Mouse (Mus musculus) liver, embryonic 12.5 days (tissue): Measurements from ENCODE around the gene Nucb2. TPM values are rescaled to one million over a fixed set of nuclear protein-coding genes. Genes with fewer than 3 reads are reported as not detected.

Experiments used
- ATAC-seq: fragments of 200-750 bp; cut with Nextera tagmentation; 2 replicates; pipeline ENCODE4 v1.8.0; 2017; ENCODE audit warnings: moderate number of reproducible peaks, mild to moderate bottlenecking, moderate library complexity
- H3K27ac ChIP-seq: fragments of 300-500 bp; sonication (generic); 2 replicates; pipeline ENCODE4 v1.5.1; 2016; ENCODE audit warnings: mild to moderate bottlenecking
- H3K27me3 ChIP-seq: fragments of 300-500 bp; sonication (generic); replicated peaks from 2 replicates; pipeline ENCODE4 v1.6.1; 2016; ENCODE audit warnings: mild to moderate bottlenecking, moderate library complexity
- H3K36me3 ChIP-seq: fragments of 300-500 bp; sonication (generic); 2 replicates; pipeline ENCODE4 v1.6.1; 2016; ENCODE audit warnings: mild to moderate bottlenecking, moderate library complexity
- H3K4me1 ChIP-seq: fragments of 300-500 bp; sonication (generic); 2 replicates; pipeline ENCODE4 v1.6.1; 2016
- H3K4me2 ChIP-seq: fragments of 300-500 bp; sonication (generic); 2 replicates; pipeline ENCODE4 v1.6.1; 2016; ENCODE audit warnings: mild to moderate bottlenecking, moderate library complexity
- H3K4me3 ChIP-seq: fragments of 300-500 bp; sonication (generic); 2 replicates; pipeline ENCODE4 v1.5.1; 2016; ENCODE audit warnings: mild to moderate bottlenecking, moderate library complexity
- H3K9ac ChIP-seq: fragments of 300-500 bp; sonication (generic); 2 replicates; pipeline ENCODE4 v1.6.1; 2016; ENCODE audit warnings: mild to moderate bottlenecking, moderate library complexity
- H3K9me3 ChIP-seq: fragments of 300-500 bp; sonication (generic); replicated peaks from 2 replicates; pipeline ENCODE4 v1.6.1; 2016; ENCODE audit warnings: mild to moderate bottlenecking, moderate library complexity
- WGBS: fragments of 180-500 bp; shearing (Covaris S2); methylation state at CpG from one replicate; pipeline ENCODE4 v1.1.7; 2016; ENCODE audit not compliant: insufficient replicate concordance; 5-methylcytosine and 5-hydroxymethylcytosine counted together
- polyA plus RNA-seq: library from polyadenylated mRNA; unstranded; fragments of >200 nt; fragmentation: Nextera tagmentation; extraction: Ambion mirVana; gene quantifications from 2 replicates; pipeline ENCODE4 v1.2.1, GENCODE M21; 2016

Gene Nucb2
- polyA plus RNA-seq, 1 experiment from 2014 or later = 3.5 TPM

DNA sequence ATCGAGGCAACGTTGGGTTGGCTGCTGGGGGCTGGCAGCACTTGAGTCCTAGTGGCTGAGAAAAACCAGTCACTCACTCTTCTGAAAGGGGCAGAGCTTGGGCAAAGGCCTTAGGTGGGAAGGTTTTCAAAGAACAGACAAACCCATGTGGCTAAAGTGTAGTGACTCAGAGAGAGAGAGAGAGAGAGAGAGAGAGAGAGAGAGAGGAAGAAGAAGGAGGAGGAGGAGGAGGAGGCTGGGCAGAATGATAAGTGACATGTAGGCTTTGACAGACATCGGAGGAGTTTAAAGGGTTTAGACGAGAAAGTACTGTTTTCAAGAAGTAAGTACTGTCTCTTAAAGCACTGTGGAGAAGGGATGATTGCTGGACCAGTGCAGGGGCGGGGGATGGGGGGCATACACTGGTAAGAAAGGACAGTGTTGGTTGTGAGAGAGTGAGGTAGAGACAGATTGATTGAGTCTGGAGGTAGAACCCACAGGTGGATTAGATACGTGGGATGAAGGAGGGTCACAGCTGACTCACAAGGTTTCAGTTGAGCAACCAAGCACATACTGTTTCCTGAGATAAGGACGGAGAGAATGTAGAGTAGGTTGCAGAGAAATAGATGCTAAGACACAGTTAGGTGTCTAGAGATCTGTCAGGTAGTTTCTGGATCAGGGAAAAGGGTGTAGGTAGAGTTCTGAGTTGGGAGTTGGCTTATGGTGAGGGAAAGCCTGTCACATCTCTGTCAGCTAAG lies 10.7 kb upstream of the Nucb2 start:
- 37% methylated on average over 7 of the region's 7 CpGs for WGBS
- ATAC-seq = no peak
- H3K27ac ChIP-seq = no peak overlapping the region

DNA sequence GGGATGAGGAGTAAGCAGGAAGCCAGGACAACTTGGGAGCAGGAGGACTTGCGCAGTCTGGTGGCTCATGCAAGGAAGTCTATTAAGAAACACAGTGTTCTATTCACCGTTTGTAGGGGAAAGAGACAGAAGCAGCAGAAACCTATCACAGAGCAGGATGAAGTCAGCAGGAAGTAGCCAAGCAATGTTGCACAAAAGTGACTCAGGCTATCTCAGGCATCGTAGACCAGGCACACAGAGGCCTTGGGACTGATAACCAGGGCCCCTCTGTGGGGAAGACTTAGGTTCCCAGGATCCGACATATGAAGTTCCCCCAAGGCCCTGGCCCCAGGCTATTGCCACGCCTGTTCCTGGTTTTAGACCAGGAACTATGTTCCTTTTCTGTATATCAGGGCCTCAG lies 9.6 kb upstream of the Nucb2 start:
- H3K27me3 ChIP-seq = no peaks in the 10 kb centered on the region
- H3K36me3 ChIP-seq = no peaks in the 10 kb centered on the region
- peaks cover 14% of the 10 kb centered on the region; the same call in 1 of the 2 replicates for H3K4me1 ChIP-seq
- H3K9ac ChIP-seq = no peak overlapping the region
- H3K4me3 ChIP-seq = no peak overlapping the region
- WGBS = 28% methylated on average over 5 of the region's 5 CpGs
- H3K9me3 ChIP-seq = peaks cover 7% of the 10 kb centered on the region; the same call in 1 of the 2 replicates
- H3K4me2 ChIP-seq = no peak overlapping the region
- no peak overlapping the region for H3K27ac ChIP-seq
- ATAC-seq = no peak; the same call in 1 of the 2 replicates

More for the DNA sequence above, 10.7 kb upstream of the Nucb2 start:
- peaks cover 14% of the 10 kb centered on the region; the same call in 1 of the 2 replicates for H3K4me1 ChIP-seq
- peaks cover under 1% of the 10 kb centered on the region; the same call in 1 of the 2 replicates for H3K27me3 ChIP-seq
- no peak overlapping the region for H3K4me3 ChIP-seq
- no peaks in the 10 kb centered on the region for H3K36me3 ChIP-seq
- no peak overlapping the region for H3K9ac ChIP-seq
- H3K9me3 ChIP-seq = peaks cover 7% of the 10 kb centered on the region; the same call in 1 of the 2 replicates
- no peak overlapping the region for H3K4me2 ChIP-seq

DNA sequence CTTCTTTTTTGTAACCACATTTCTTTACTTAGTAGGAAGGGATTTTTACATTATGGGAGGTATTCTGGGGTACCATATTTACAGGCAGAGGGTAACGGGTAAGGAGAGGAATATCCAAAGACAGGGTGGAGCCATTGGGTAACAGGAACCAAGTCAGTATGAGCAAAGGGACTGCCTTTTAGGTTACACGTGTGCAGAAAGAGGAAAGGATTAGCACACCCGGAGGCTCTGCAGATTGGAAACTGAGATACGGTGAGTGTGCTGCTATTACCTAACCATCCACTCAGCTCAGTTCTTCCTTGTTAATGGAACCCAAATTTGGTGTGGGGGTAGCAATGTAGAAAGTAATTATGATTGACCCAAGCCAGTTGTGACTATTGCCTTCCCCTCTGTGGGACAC lies 7.4 kb upstream of the Nucb2 start:
- no peak overlapping the region for H3K27ac ChIP-seq
- H3K4me2 ChIP-seq = no peak overlapping the region
- WGBS = 67% methylated on average over 4 of the region's 4 CpGs
- H3K36me3 ChIP-seq = no peaks in the 10 kb centered on the region
- H3K27me3 ChIP-seq = no peaks in the 10 kb centered on the region
- H3K9me3 ChIP-seq = peaks cover 7% of the 10 kb centered on the region; the same call in 1 of the 2 replicates
- H3K4me1 ChIP-seq = peaks cover 14% of the 10 kb centered on the region; the same call in 1 of the 2 replicates
- no peak for ATAC-seq
- no peak overlapping the region for H3K4me3 ChIP-seq
- no peak overlapping the region for H3K9ac ChIP-seq

DNA sequence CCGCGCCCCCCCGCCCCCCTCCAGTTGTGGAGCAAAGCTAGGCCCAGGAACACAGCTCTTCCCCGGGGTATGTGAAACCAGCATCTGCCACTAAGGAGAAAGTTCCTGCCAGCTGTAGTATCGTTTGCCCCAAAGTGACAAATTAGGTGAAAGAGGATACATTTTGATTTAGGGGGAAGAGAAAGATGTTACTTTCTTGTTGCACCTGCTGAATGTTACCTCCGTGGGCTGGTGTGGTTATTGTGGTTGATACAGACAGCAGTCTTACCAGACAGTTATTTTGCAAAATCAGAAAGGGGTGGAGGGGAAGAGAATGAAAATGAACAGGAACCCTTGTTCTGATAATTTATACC lies 625 bp downstream of the Nucb2 start:
- Histone ChIP-seq H3K27me3 (no peaks in the 10 kb centered on the region), H3K4me2 (peak overlapping the region; percentile 89), H3K4me3 (peak overlapping the region; percentile 60), H3K9ac (peak overlapping the region; percentile 59), H3K36me3 (no peaks in the 10 kb centered on the region), H3K27ac (no peak overlapping the region), H3K9me3 (no peaks in the 10 kb centered on the region), H3K4me1 (peaks cover 14% of the 10 kb centered on the region)
- WGBS = 7% methylated on average over 6 of the region's 6 CpGs
- ATAC-seq = no peak

DNA sequence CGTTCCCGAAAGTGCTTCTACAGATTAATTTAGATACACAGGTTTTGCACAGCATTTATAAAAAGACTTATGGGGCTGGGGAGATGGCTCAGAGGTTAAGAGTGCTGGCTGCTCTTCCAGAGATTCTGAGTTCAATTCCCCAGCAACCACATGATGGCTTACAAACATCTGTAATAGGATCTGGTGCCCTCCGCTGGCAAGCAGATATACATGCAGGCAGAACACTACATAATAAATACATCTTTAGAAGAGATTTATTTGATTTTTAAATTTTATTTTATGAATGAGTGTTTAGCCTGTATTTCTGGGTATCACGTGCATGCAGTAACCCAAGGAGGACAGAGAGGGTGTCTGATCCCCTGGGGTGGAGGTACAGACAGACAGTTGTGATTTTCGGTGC lies 9.9 kb downstream of the Nucb2 start:
- ATAC-seq = no peak
- no peaks in the 10 kb centered on the region for H3K9me3 ChIP-seq
- H3K36me3 ChIP-seq = no peaks in the 10 kb centered on the region
- H3K4me3 ChIP-seq = no peak overlapping the region
- H3K9ac ChIP-seq = no peak overlapping the region
- no peak overlapping the region for H3K27ac ChIP-seq
- no peaks in the 10 kb centered on the region for H3K4me1 ChIP-seq
- 72% methylated on average over 5 of the region's 5 CpGs for WGBS
- H3K4me2 ChIP-seq = no peak overlapping the region
- no peaks in the 10 kb centered on the region for H3K27me3 ChIP-seq

DNA sequence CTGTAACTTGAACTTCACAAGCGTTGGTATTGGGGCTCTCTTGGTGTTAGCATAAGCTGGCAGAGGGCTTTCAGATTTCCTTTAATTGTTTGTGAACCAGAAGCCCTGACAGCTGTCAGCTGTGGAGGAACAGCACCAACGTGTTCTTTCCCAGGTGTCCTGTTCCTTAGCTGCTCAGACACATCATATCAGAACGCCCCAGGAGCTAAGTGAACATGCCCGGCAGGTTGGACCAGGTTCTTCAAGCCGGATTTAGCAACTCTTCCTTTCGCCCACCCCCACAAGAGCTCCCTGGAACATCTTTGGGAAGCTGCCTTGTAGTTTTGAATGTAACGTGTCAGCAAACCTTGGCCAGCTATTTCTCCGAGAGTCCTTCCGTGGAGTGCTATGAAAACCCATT lies 10.4 kb downstream of the Nucb2 start:
- no peak overlapping the region for H3K4me3 ChIP-seq
- no peak for ATAC-seq
- WGBS = 70% methylated on average over 9 of the region's 9 CpGs
- H3K4me2 ChIP-seq = no peak overlapping the region
- H3K36me3 ChIP-seq = no peaks in the 10 kb centered on the region
- no peaks in the 10 kb centered on the region for H3K9me3 ChIP-seq
- H3K27me3 ChIP-seq = no peaks in the 10 kb centered on the region
- H3K27ac ChIP-seq = no peak overlapping the region
- no peak overlapping the region for H3K9ac ChIP-seq
- no peaks in the 10 kb centered on the region for H3K4me1 ChIP-seq

DNA sequence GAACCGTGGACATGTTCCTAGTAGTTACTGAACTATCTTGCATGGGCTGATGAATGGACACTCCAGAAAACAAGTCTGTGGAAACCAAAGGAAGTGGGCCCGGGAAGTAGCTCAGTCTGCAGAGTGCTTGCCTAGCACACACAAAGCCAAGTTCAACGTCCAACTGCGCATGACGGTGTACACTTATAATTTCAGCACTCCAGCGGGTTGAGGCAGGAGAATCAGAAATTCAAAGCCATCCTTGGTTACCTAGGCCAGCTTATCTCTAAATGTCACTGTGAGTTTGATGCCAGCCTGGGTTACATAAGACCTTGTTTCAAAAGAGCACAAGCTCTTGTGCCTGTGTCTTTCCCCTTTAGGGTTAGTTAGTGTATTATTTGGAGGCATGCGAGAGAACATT lies 10.9 kb downstream of the Nucb2 start:
- Histone ChIP-seq H3K27ac (no peak overlapping the region), H3K9me3 (no peaks in the 10 kb centered on the region), H3K4me2 (no peak overlapping the region), H3K27me3 (no peaks in the 10 kb centered on the region), H3K36me3 (no peaks in the 10 kb centered on the region), H3K4me1 (no peaks in the 10 kb centered on the region), H3K4me3 (no peak overlapping the region), H3K9ac (no peak overlapping the region)
- 71% methylated on average over 7 of the region's 7 CpGs for WGBS
- ATAC-seq = no peak

DNA sequence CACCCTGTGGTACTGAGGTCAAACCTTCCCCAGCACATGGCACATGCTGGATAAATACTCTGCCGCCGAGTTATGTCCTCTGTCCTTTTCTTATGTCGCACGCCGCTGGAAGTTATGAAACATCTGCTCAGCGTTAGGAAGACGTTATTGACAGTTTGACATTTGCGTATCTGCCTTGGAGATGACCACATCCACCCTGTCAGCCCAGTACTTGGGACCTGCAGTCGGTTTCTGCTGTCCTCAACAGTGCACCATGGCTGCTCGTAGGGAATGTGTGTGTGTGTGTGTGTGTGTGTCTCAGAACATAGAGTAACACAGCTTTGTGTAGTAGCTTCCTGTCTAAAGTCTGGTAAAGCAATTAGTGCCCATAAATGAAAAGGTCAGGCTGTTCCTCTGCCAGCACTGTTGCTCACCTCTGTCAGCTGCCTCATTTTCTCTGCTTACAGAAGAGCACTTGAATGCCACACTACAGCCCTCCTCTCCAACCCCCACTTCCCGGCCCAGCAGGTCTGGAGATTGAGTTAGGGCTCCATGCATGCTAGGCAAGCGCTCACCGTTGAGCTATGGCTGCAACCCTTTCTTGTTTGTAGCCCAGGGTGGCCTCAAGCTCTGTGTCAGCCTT lies 11.5 kb downstream of the Nucb2 start:
- no peaks in the 10 kb centered on the region for H3K4me1 ChIP-seq
- H3K9me3 ChIP-seq = no peaks in the 10 kb centered on the region
- no peak overlapping the region for H3K4me2 ChIP-seq
- 62% methylated on average over 13 of the region's 13 CpGs for WGBS
- ATAC-seq = no peak
- H3K27me3 ChIP-seq = no peaks in the 10 kb centered on the region
- no peak overlapping the region for H3K27ac ChIP-seq
- no peaks in the 10 kb centered on the region for H3K36me3 ChIP-seq
- H3K9ac ChIP-seq = no peak overlapping the region
- H3K4me3 ChIP-seq = no peak overlapping the region

DNA sequence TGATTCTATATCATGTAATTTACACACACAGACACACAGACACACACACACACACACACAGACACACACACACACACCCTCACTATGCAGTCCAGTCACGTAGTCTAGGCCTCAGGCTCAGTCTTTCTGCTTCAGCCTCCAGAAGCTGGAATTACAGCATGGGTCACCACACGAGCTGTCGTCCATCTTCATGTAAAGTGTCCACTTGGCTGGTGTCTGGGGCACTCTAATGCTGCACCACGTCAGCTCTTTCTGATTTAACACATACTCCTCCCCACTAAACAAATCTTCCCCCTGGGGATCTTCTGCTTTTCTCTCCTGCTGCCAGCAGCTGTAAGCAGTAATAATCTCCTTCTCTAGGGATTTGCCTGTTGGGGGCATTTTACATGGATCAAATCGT lies 13.1 kb downstream of the Nucb2 start:
- 61% methylated on average over 5 of the region's 5 CpGs for WGBS
- no peaks in the 10 kb centered on the region for H3K36me3 ChIP-seq
- H3K4me3 ChIP-seq = no peak overlapping the region
- no peaks in the 10 kb centered on the region for H3K9me3 ChIP-seq
- no peaks in the 10 kb centered on the region for H3K27me3 ChIP-seq
- no peak overlapping the region for H3K9ac ChIP-seq
- no peaks in the 10 kb centered on the region for H3K4me1 ChIP-seq
- H3K27ac ChIP-seq = no peak overlapping the region
- no peak overlapping the region for H3K4me2 ChIP-seq
- no peak for ATAC-seq

DNA sequence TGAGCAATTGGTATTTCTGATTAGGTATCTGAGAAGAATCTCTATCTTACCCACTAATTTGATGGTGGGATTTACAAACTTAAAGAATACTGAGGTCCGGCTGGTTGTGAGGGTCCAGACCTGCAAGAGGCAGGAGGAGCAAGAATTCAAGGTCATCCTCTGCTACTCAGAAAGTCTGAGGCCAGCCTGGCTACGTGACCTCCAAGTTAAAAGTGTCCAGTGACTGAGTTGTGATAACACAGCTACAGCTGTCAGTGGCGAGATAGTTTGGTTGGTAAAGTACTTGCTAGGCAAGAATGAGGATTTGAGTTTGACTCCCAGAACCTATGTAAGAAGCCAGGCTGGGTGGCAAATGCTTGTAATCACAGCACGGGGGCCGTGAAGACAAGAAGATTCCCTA lies 14.0 kb downstream of the Nucb2 start:
- no peak for ATAC-seq
- H3K4me2 ChIP-seq = no peak overlapping the region
- H3K4me1 ChIP-seq = no peaks in the 10 kb centered on the region
- no peaks in the 10 kb centered on the region for H3K9me3 ChIP-seq
- no peak overlapping the region for H3K4me3 ChIP-seq
- no peaks in the 10 kb centered on the region for H3K36me3 ChIP-seq
- no peaks in the 10 kb centered on the region for H3K27me3 ChIP-seq
- H3K27ac ChIP-seq = no peak overlapping the region
- 68% methylated on average over 5 of the region's 5 CpGs for WGBS
- H3K9ac ChIP-seq = no peak overlapping the region

DNA sequence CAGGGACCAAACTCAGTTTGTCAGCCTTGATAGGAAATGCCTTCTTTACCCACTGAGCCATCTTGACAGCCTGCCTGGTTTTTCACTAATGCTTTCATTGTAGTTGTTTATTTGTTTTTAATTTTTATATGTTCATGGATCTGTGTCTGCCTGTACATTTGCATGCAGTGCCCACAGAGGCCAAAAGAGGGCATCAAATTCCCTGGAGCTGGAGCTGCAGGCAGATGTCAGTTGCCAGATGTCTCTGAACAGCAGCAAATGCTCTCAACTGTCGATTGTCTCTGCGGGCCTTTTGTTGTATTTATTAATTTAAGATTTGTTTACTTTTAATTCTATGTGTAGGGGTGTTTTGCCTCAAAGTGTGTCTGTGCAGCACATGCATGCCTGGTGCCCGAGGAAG lies 15.6 kb downstream of the Nucb2 start:
- no peak for ATAC-seq
- H3K4me3 ChIP-seq = no peak overlapping the region
- H3K36me3 ChIP-seq = no peaks in the 10 kb centered on the region
- H3K27me3 ChIP-seq = no peaks in the 10 kb centered on the region
- H3K4me2 ChIP-seq = no peak overlapping the region
- H3K9ac ChIP-seq = no peak overlapping the region
- no peaks in the 10 kb centered on the region for H3K4me1 ChIP-seq
- no peaks in the 10 kb centered on the region for H3K9me3 ChIP-seq
- WGBS = 49% methylated on average over 3 of the region's 3 CpGs
- H3K27ac ChIP-seq = no peak overlapping the region

DNA sequence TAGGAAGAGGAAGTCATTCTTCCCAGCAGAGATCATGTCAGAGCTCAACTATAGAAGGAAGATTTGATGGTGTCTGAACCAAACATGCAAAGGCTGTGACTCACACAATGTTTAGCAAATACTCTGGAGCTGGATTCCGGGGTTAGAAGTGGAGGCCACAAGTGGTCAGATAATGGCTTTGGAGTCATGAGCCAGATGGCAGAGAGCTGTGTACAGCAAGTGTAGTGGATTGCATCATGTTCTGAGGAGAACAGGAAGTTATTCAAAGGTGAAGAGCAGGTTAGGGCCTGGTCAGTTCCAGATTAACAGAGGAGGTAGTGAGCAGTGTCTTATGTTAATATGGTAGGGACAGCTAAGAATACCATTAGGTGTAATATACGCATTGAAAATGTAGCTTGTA lies 20.4 kb downstream of the Nucb2 start:
- no peak for ATAC-seq
- no peak overlapping the region for H3K4me3 ChIP-seq
- 62% methylated on average over 2 of the region's 2 CpGs for WGBS
- no peaks in the 10 kb centered on the region for H3K4me1 ChIP-seq
- no peak overlapping the region for H3K4me2 ChIP-seq
- H3K9ac ChIP-seq = no peak overlapping the region
- H3K9me3 ChIP-seq = no peaks in the 10 kb centered on the region
- H3K27ac ChIP-seq = no peak overlapping the region
- no peaks in the 10 kb centered on the region for H3K27me3 ChIP-seq
- H3K36me3 ChIP-seq = no peaks in the 10 kb centered on the region; the same call in 1 of the 2 replicates
